Mouse (Mus musculus): Measurements from ENCODE around the gene Gm973. TPM values are rescaled to one million over a fixed set of nuclear protein-coding genes. Genes with fewer than 3 reads are reported as not detected.
A peak's percentile ranks its signal among the peaks of the same experiment; 100 is the strongest.

Gene Gm973
- polyA plus RNA-seq, 1 experiment from 2014 or later = 1.4 TPM

- H3K27me3 ChIP-seq (ENCODE audit: control insufficient read depth, insufficient read depth, low read length) = no peaks in the 10 kb centered on the region
- no peak overlapping the region for H3K27ac ChIP-seq (ENCODE audit: low read depth, low read length)
- 87% methylated on average over 7 of the region's 7 CpGs for WGBS
- no peaks in the 10 kb centered on the region for H3K9me3 ChIP-seq (ENCODE audit: control insufficient read depth, low read length)
- H3K9ac ChIP-seq (ENCODE audit: low read depth, low read length) = no peak overlapping the region
- no peak overlapping the region for H3K4me2 ChIP-seq (replicated peaks; ENCODE audit: low read depth, low read length)
- no peak overlapping the region for H3K4me3 ChIP-seq (ENCODE audit: low read length)
- H3K4me1 ChIP-seq (ENCODE audit: control insufficient read depth, insufficient read depth, low read length) = no peaks in the 10 kb centered on the region
- ATAC-seq (ENCODE audit: low FRiP score, low TSS enrichment) = no peak
- H3K36me3 ChIP-seq (ENCODE audit: control insufficient read depth, insufficient read depth, low read length) = peaks cover 22% of the 10 kb centered on the region
Observed at GRCm38 (mm10) chr1:59656244-59657171, 140.4 kb downstream of the Gm973 start.

GRCm38 (mm10) chr1:59663456-59664135, 147.5 kb downstream of the Gm973 start:
- Histone ChIP-seq H3K4me3 (ENCODE audit: low read length) (no peak overlapping the region), H3K27ac (ENCODE audit: low read depth, low read length) (no peak overlapping the region), H3K9ac (ENCODE audit: low read depth, low read length) (no peak overlapping the region), H3K9me3 (ENCODE audit: control insufficient read depth, low read length) (no peaks in the 10 kb centered on the region), H3K4me2 (replicated peaks; ENCODE audit: low read depth, low read length) (no peak overlapping the region), H3K4me1 (ENCODE audit: control insufficient read depth, insufficient read depth, low read length) (peaks cover 3% of the 10 kb centered on the region; the same call in 1 of the 2 replicates), H3K36me3 (ENCODE audit: control insufficient read depth, insufficient read depth, low read length) (no peaks in the 10 kb centered on the region), H3K27me3 (ENCODE audit: control insufficient read depth, insufficient read depth, low read length) (no peaks in the 10 kb centered on the region)
- ATAC-seq (ENCODE audit: low FRiP score, low TSS enrichment) = no peak
- WGBS = 86% methylated on average over 3 of the region's 3 CpGs

GRCm38 (mm10) chr1:59668871-59669270, 152.8 kb downstream of the Gm973 start:
- peak overlapping the region; percentile 4; the same call in 1 of the 2 replicates for H3K4me3 ChIP-seq (ENCODE audit: low read length)
- H3K9ac ChIP-seq (ENCODE audit: low read depth, low read length) = no peak overlapping the region
- 77% methylated on average over 2 of the region's 2 CpGs for WGBS
- H3K36me3 ChIP-seq (ENCODE audit: control insufficient read depth, insufficient read depth, low read length) = no peaks in the 10 kb centered on the region; the same call in 1 of the 2 replicates
- H3K4me2 ChIP-seq (replicated peaks; ENCODE audit: low read depth, low read length) = peak overlapping the region; percentile 67; the same call in 1 of the 2 replicates
- no peaks in the 10 kb centered on the region for H3K9me3 ChIP-seq (ENCODE audit: control insufficient read depth, low read length)
- no peak overlapping the region for H3K27ac ChIP-seq (ENCODE audit: low read depth, low read length)
- no peaks in the 10 kb centered on the region for H3K27me3 ChIP-seq (ENCODE audit: control insufficient read depth, insufficient read depth, low read length)
- ATAC-seq (ENCODE audit: low FRiP score, low TSS enrichment) = no peak
- peaks cover 13% of the 10 kb centered on the region; the same call in 1 of the 2 replicates for H3K4me1 ChIP-seq (ENCODE audit: control insufficient read depth, insufficient read depth, low read length)

- H3K4me3 ChIP-seq (ENCODE audit: low read length) = peak overlapping the region; percentile 99
- H3K9ac ChIP-seq (ENCODE audit: low read depth, low read length) = peak overlapping the region; percentile 98
- no peaks in the 10 kb centered on the region for H3K27me3 ChIP-seq (ENCODE audit: control insufficient read depth, insufficient read depth, low read length)
- peaks cover 13% of the 10 kb centered on the region; the same call in 1 of the 2 replicates for H3K4me1 ChIP-seq (ENCODE audit: control insufficient read depth, insufficient read depth, low read length)
- peak; percentile 20; the same call in 1 of the 2 replicates for ATAC-seq (ENCODE audit: low FRiP score, low TSS enrichment)
- peak overlapping the region; percentile 96 for H3K27ac ChIP-seq (ENCODE audit: low read depth, low read length)
- no peaks in the 10 kb centered on the region for H3K9me3 ChIP-seq (ENCODE audit: control insufficient read depth, low read length)
- H3K4me2 ChIP-seq (replicated peaks; ENCODE audit: low read depth, low read length) = peak overlapping the region; percentile 67
- no peaks in the 10 kb centered on the region; the same call in 1 of the 2 replicates for H3K36me3 ChIP-seq (ENCODE audit: control insufficient read depth, insufficient read depth, low read length)
- under 1% methylated on average over 54 of the region's 54 CpGs for WGBS
Observed at GRCm38 (mm10) chr1:59669962-59670630, 154.0 kb downstream of the Gm973 start.

GRCm38 (mm10) chr1:59670641-59671168, 154.6 kb downstream of the Gm973 start, which contains the start of gene Sumo1:
Gene Sumo1, minus strand, starts transcription at chr1:59670834.
- no peaks in the 10 kb centered on the region for H3K9me3 ChIP-seq (ENCODE audit: control insufficient read depth, low read length)
- peak within 1 kb of the TSS; percentile 96 for H3K27ac ChIP-seq (ENCODE audit: low read depth, low read length)
- no peaks in the 10 kb centered on the region; the same call in 1 of the 2 replicates for H3K36me3 ChIP-seq (ENCODE audit: control insufficient read depth, insufficient read depth, low read length)
- peak within 1 kb of the TSS; percentile 99 for H3K4me3 ChIP-seq (ENCODE audit: low read length)
- peaks cover 13% of the 10 kb centered on the region; the same call in 1 of the 2 replicates for H3K4me1 ChIP-seq (ENCODE audit: control insufficient read depth, insufficient read depth, low read length)
- no peaks in the 10 kb centered on the region for H3K27me3 ChIP-seq (ENCODE audit: control insufficient read depth, insufficient read depth, low read length)
- H3K4me2 ChIP-seq (replicated peaks; ENCODE audit: low read depth, low read length) = peak within 1 kb of the TSS; percentile 67
- peak; percentile 94 for ATAC-seq (ENCODE audit: low FRiP score, low TSS enrichment)
- H3K9ac ChIP-seq (ENCODE audit: low read depth, low read length) = peak within 1 kb of the TSS; percentile 98
- WGBS = under 1% methylated on average over 36 of the region's 36 CpGs

GRCm38 (mm10) chr1:59673661-59674060, 157.6 kb downstream of the Gm973 start:
- no peak for ATAC-seq (ENCODE audit: low FRiP score, low TSS enrichment)
- Histone ChIP-seq H3K27me3 (ENCODE audit: control insufficient read depth, insufficient read depth, low read length) (no peaks in the 10 kb centered on the region), H3K36me3 (ENCODE audit: control insufficient read depth, insufficient read depth, low read length) (no peaks in the 10 kb centered on the region; the same call in 1 of the 2 replicates), H3K4me3 (ENCODE audit: low read length) (no peak overlapping the region), H3K4me2 (replicated peaks; ENCODE audit: low read depth, low read length) (no peak overlapping the region), H3K4me1 (ENCODE audit: control insufficient read depth, insufficient read depth, low read length) (peaks cover 10% of the 10 kb centered on the region; the same call in 1 of the 2 replicates), H3K9me3 (ENCODE audit: control insufficient read depth, low read length) (no peaks in the 10 kb centered on the region), H3K27ac (ENCODE audit: low read depth, low read length) (no peak overlapping the region), H3K9ac (ENCODE audit: low read depth, low read length) (no peak overlapping the region)
- 96% methylated on average over 2 of the region's 2 CpGs for WGBS

GRCm38 (mm10) chr1:59683926-59684818, 168.1 kb downstream of the Gm973 start:
- ATAC-seq (ENCODE audit: low FRiP score, low TSS enrichment) = no peak; the same call in none of the 2 replicates
- H3K4me1 ChIP-seq (ENCODE audit: control insufficient read depth, insufficient read depth, low read length) = 0 out of 2 replicates have a peak, but pooled peaks cover 10% of the 10 kb centered on the region
- H3K27me3 ChIP-seq (ENCODE audit: control insufficient read depth, insufficient read depth, low read length) = no peaks in the 10 kb centered on the region
- peak overlapping the region; percentile 74 for H3K4me2 ChIP-seq (replicated peaks; ENCODE audit: low read depth, low read length)
- peak overlapping the region; percentile 87 for H3K4me3 ChIP-seq (ENCODE audit: low read length)
- no peaks in the 10 kb centered on the region; the same call in 1 of the 2 replicates for H3K36me3 ChIP-seq (ENCODE audit: control insufficient read depth, insufficient read depth, low read length)
- H3K9ac ChIP-seq (ENCODE audit: low read depth, low read length) = peak overlapping the region; percentile 47; the same call in 1 of the 2 replicates
- no peaks in the 10 kb centered on the region for H3K9me3 ChIP-seq (ENCODE audit: control insufficient read depth, low read length)
- WGBS = 10% methylated on average over 11 of the region's 11 CpGs
- H3K27ac ChIP-seq (ENCODE audit: low read depth, low read length) = no peak overlapping the region; the same call in 1 of the 2 replicates
